Comparison of ENCODE assay signal across 12 mouse cellular contexts in genomic region chr11:113148198-113148537, GRCm38 (mm10).
A peak's percentile ranks its signal among the peaks of the same experiment; 100 is the strongest.
DNase-seq lines count a peak whose midpoint lies in the region; ATAC-seq lines count a peak whose summit lies in the region.
"Had no signal": no experiment of that assay in that cellular context is flagged by ENCODE, and none has a peak within 500 bp of the region (broad histone marks: within the 10 kb centered on the region; RNA-seq: fewer than 3 reads in every experiment).

No protein-coding gene starts in this region.

- H3K4me3 ChIP-seq in kidney, embryonic 15.5 days (replicated peaks) = no peak overlapping the region
- no peak overlapping the region for H3K4me3 ChIP-seq in midbrain, embryonic 14.5 days (replicated peaks; ENCODE audit: low read depth, low read length)
- H3K4me3 ChIP-seq in midbrain, embryonic 16.5 days (ENCODE audit: low read depth, low read length) = no peak overlapping the region
- H3K4me3 ChIP-seq in limb, embryonic 11.5 days (ENCODE audit: low read depth, low read length) = no peak overlapping the region
- H3K4me3 ChIP-seq in stomach, embryonic 16.5 days (replicated peaks; ENCODE audit: low read length) = 0 out of 2 replicates have a peak overlapping the region, but pooled peaks have one; percentile 5
- H3K4me3 ChIP-seq: heart, adult 2 months had no signal

- H3K4me2 ChIP-seq in kidney, embryonic 15.5 days = peak overlapping the region; percentile 44
- H3K4me2 ChIP-seq in midbrain, embryonic 14.5 days (ENCODE audit: low read length) = no peak overlapping the region
- H3K4me2 ChIP-seq in midbrain, embryonic 16.5 days (ENCODE audit: low read length) = no peak overlapping the region
- no peak overlapping the region for H3K4me2 ChIP-seq in limb, embryonic 11.5 days (ENCODE audit: low read depth, severe bottlenecking)
- H3K4me2 ChIP-seq in stomach, embryonic 16.5 days (ENCODE audit: low read depth, low read length) = peak overlapping the region; percentile 41

- no peaks in the 10 kb centered on the region for H3K36me3 ChIP-seq in kidney, embryonic 15.5 days
- no peaks in the 10 kb centered on the region for H3K36me3 ChIP-seq in midbrain, embryonic 14.5 days (ENCODE audit: control insufficient read depth, insufficient read depth, low read length)
- no peaks in the 10 kb centered on the region for H3K36me3 ChIP-seq in midbrain, embryonic 16.5 days (ENCODE audit: control insufficient read depth, insufficient read depth, low read length)
- H3K36me3 ChIP-seq in limb, embryonic 11.5 days (ENCODE audit: control insufficient read depth, insufficient read depth, low read length) = no peaks in the 10 kb centered on the region
- no peaks in the 10 kb centered on the region for H3K36me3 ChIP-seq in stomach, embryonic 16.5 days (ENCODE audit: control insufficient read depth, insufficient read depth, low read length)

- WGBS in kidney, embryonic 15.5 days = 66% methylated on average over 9 of the region's 9 CpGs
- 93% methylated on average over 9 of the region's 9 CpGs for WGBS in midbrain, embryonic 14.5 days
- 96% methylated on average over 9 of the region's 9 CpGs for WGBS in midbrain, embryonic 16.5 days
- WGBS in limb, embryonic 11.5 days = 76% methylated on average over 9 of the region's 9 CpGs
- 54% methylated on average over 9 of the region's 9 CpGs for WGBS in stomach, embryonic 16.5 days

- DNase-seq in kidney, adult 18-20 months = no peak
- no peak for DNase-seq in midbrain, embryonic 14.5 days
- no peak for DNase-seq in limb, embryonic 11.5 days (ENCODE audit: low spot score)
- DNase-seq in adrenal gland, adult 2 months = no peak
- DNase-seq in adrenal gland, adult (ENCODE audit: inconsistent age in 2 of 2, low spot score in 1 of 2) = no peak
- DNase-seq: heart, adult 2 months; kidney, postnatal 36 days; right cerebral cortex, postnatal 14 days had no signal

- no peaks in the 10 kb centered on the region for H3K9me3 ChIP-seq in kidney, embryonic 15.5 days (replicated peaks)
- no peaks in the 10 kb centered on the region for H3K9me3 ChIP-seq in midbrain, embryonic 14.5 days (ENCODE audit: control insufficient read depth, low read length)
- no peaks in the 10 kb centered on the region for H3K9me3 ChIP-seq in midbrain, embryonic 16.5 days (replicated peaks; ENCODE audit: control insufficient read depth, low read length, poor library complexity, severe bottlenecking)
- H3K9me3 ChIP-seq in limb, embryonic 11.5 days (ENCODE audit: control insufficient read depth, low read length) = no peaks in the 10 kb centered on the region
- no peaks in the 10 kb centered on the region for H3K9me3 ChIP-seq in stomach, embryonic 16.5 days (replicated peaks; ENCODE audit: control insufficient read depth, low read length)

- H3K27me3 ChIP-seq in kidney, embryonic 15.5 days = no peaks in the 10 kb centered on the region
- no peaks in the 10 kb centered on the region for H3K27me3 ChIP-seq in midbrain, embryonic 14.5 days (ENCODE audit: control insufficient read depth, insufficient read depth, low read length)
- no peaks in the 10 kb centered on the region for H3K27me3 ChIP-seq in midbrain, embryonic 16.5 days (ENCODE audit: control insufficient read depth, insufficient read depth, low read depth, low read length)
- no peaks in the 10 kb centered on the region for H3K27me3 ChIP-seq in limb, embryonic 11.5 days (ENCODE audit: control insufficient read depth, insufficient read depth, low read length)
- no peaks in the 10 kb centered on the region for H3K27me3 ChIP-seq in stomach, embryonic 16.5 days (ENCODE audit: control insufficient read depth, insufficient read depth, low read length)

- peak; percentile 3; the same call in 1 of the 2 replicates for ATAC-seq in kidney, embryonic 15.5 days (replicated peaks; ENCODE audit: low FRiP score)
- no peak for ATAC-seq in midbrain, embryonic 14.5 days (ENCODE audit: low FRiP score, low TSS enrichment)
- no peak for ATAC-seq in midbrain, embryonic 16.5 days
- ATAC-seq in limb, embryonic 11.5 days (ENCODE audit: insufficient number of reproducible peaks, low FRiP score, low TSS enrichment, low read depth) = no peak
- no peak for ATAC-seq in stomach, embryonic 16.5 days (ENCODE audit: insufficient read depth, low FRiP score)
- ATAC-seq: CD4-positive, CD25-positive, alpha-beta regulatory T cell, adult 4 months had no signal

- H3K9ac ChIP-seq in kidney, embryonic 15.5 days = no peak overlapping the region
- no peak overlapping the region for H3K9ac ChIP-seq in midbrain, embryonic 14.5 days (replicated peaks; ENCODE audit: low read length)
- no peak overlapping the region for H3K9ac ChIP-seq in midbrain, embryonic 16.5 days (ENCODE audit: low read depth, low read length)
- peak overlapping the region; percentile 1; the same call in 1 of the 2 replicates for H3K9ac ChIP-seq in limb, embryonic 11.5 days (ENCODE audit: low read length)
- H3K9ac ChIP-seq in stomach, embryonic 16.5 days (ENCODE audit: low read length) = peak overlapping the region; percentile 26; the same call in 1 of the 2 replicates

- peak overlapping the region; percentile 48 for H3K27ac ChIP-seq in kidney, embryonic 15.5 days
- 0 out of 2 replicates have a peak overlapping the region, but pooled peaks have one; percentile 49 for H3K27ac ChIP-seq in midbrain, embryonic 14.5 days (replicated peaks; ENCODE audit: low read depth, low read length)
- no peak overlapping the region for H3K27ac ChIP-seq in midbrain, embryonic 16.5 days (ENCODE audit: low read length)
- no peak overlapping the region for H3K27ac ChIP-seq in limb, embryonic 11.5 days (replicated peaks; ENCODE audit: low read depth, low read length)
- peak overlapping the region; percentile 77 for H3K27ac ChIP-seq in stomach, embryonic 16.5 days (ENCODE audit: low read length)
- H3K27ac ChIP-seq: heart, adult 2 months had no signal

- peaks cover 41% of the 10 kb centered on the region for H3K4me1 ChIP-seq in kidney, embryonic 15.5 days
- peaks cover 15% of the 10 kb centered on the region for H3K4me1 ChIP-seq in midbrain, embryonic 14.5 days (ENCODE audit: control insufficient read depth, insufficient read depth, low read length)
- peaks cover 18% of the 10 kb centered on the region for H3K4me1 ChIP-seq in midbrain, embryonic 16.5 days (ENCODE audit: control insufficient read depth, insufficient read depth, low read length)
- peaks cover 13% of the 10 kb centered on the region for H3K4me1 ChIP-seq in limb, embryonic 11.5 days (ENCODE audit: control insufficient read depth, insufficient read depth, low read length)
- peaks cover 24% of the 10 kb centered on the region for H3K4me1 ChIP-seq in stomach, embryonic 16.5 days (ENCODE audit: control insufficient read depth, insufficient read depth, low read length)

Comparison
In these comparisons a context has a peak if more than half of its experiments do, and no peak if none do; other contexts are left out.
1. H3K27ac ChIP-seq: peak in kidney, embryonic 15.5 days (single experiment), midbrain, embryonic 14.5 days (single experiment) and stomach, embryonic 16.5 days (single experiment); none in midbrain, embryonic 16.5 days (single experiment) and limb, embryonic 11.5 days (single experiment).
2. H3K4me2 ChIP-seq: peak in kidney, embryonic 15.5 days (single experiment) and stomach, embryonic 16.5 days (single experiment); none in midbrain, embryonic 14.5 days (single experiment), midbrain, embryonic 16.5 days (single experiment) and limb, embryonic 11.5 days (single experiment).
3. H3K9ac ChIP-seq: peak in limb, embryonic 11.5 days (single experiment) and stomach, embryonic 16.5 days (single experiment); none in kidney, embryonic 15.5 days (single experiment), midbrain, embryonic 14.5 days (single experiment) and midbrain, embryonic 16.5 days (single experiment).